Mouse (Mus musculus): ENCODE measurements around the gene Olfml2b. TPM values are rescaled to one million over a fixed set of nuclear protein-coding genes. Genes with fewer than 3 reads are reported as not detected.

Gene Olfml2b
- total RNA-seq, 1 experiment, result 2.2 TPM

- no peak for TF ChIP-seq ZC3H11A (IDR thresholded peaks at IDR 0.05; ENCODE audit: borderline replicate concordance, low read depth, low read length)
- TF ChIP-seq CHD2 (IDR thresholded peaks at IDR 0.05; ENCODE audit: low read depth, low read length), result no peak
- TF ChIP-seq HCFC1 (IDR thresholded peaks at IDR 0.05; ENCODE audit: borderline replicate concordance, insufficient read depth, low read length), result no peak
- no peak for TF ChIP-seq ZNF384 (IDR thresholded peaks at IDR 0.05; ENCODE audit: low read depth, low read length)
- TF ChIP-seq MAFK (IDR thresholded peaks at IDR 0.05; ENCODE audit: insufficient read depth, low read depth, low read length), result no peak
- Histone ChIP-seq H3K4me3 (ENCODE audit: insufficient read depth in 1 of 2, low read depth in 1 of 2, low read length in 2 of 2, poor library complexity in 1 of 2, severe bottlenecking in 1 of 2) (no peak overlapping the region), H3K36me3 (ENCODE audit: control insufficient read depth, insufficient read depth, low read length, poor library complexity, severe bottlenecking) (no peaks in the 10 kb centered on the region), H3K27ac (ENCODE audit: insufficient read depth, low read depth, low read length, poor library complexity, severe bottlenecking) (no peak overlapping the region), H3K9me3 (ENCODE audit: control insufficient read depth, insufficient read depth, low read depth, low read length) (no peaks in the 10 kb centered on the region), H3K4me1 (ENCODE audit: control insufficient read depth in 2 of 2, insufficient read depth in 2 of 2, low read length in 2 of 2, poor library complexity in 1 of 2) (no peaks in the 10 kb centered on the region), H3K9ac (ENCODE audit: insufficient read depth, low read depth, low read length, poor library complexity, severe bottlenecking) (no peak overlapping the region)
- DNase-seq (ENCODE audit: low read depth, low spot score), result no peak
- in situ Hi-C loops (cut with MboI; ENCODE audit: low sequenced_read_pairs in 2 of 2, unreplicated experiment in 2 of 2), result no loop called here
Observed at GRCm38 (mm10) chr1:170700496-170701027, 56.2 kb downstream of the Olfml2b start.

- Histone ChIP-seq H3K36me3 (ENCODE audit: control insufficient read depth, insufficient read depth, low read length, poor library complexity, severe bottlenecking) (no peaks in the 10 kb centered on the region), H3K27ac (ENCODE audit: insufficient read depth, low read depth, low read length, poor library complexity, severe bottlenecking) (no peak overlapping the region), H3K9me3 (ENCODE audit: control insufficient read depth, insufficient read depth, low read depth, low read length) (no peaks in the 10 kb centered on the region), H3K9ac (ENCODE audit: insufficient read depth, low read depth, low read length, poor library complexity, severe bottlenecking) (no peak overlapping the region), H3K4me3 (ENCODE audit: insufficient read depth in 1 of 2, low read depth in 1 of 2, low read length in 2 of 2, poor library complexity in 1 of 2, severe bottlenecking in 1 of 2) (no peak overlapping the region), H3K4me1 (ENCODE audit: control insufficient read depth in 2 of 2, insufficient read depth in 2 of 2, low read length in 2 of 2, poor library complexity in 1 of 2) (no peaks in the 10 kb centered on the region)
- TF ChIP-seq MAFK (IDR thresholded peaks at IDR 0.05; ENCODE audit: insufficient read depth, low read depth, low read length), result no peak
- no peak for TF ChIP-seq HCFC1 (IDR thresholded peaks at IDR 0.05; ENCODE audit: borderline replicate concordance, insufficient read depth, low read length)
- TF ChIP-seq CHD2 (IDR thresholded peaks at IDR 0.05; ENCODE audit: low read depth, low read length), result no peak
- TF ChIP-seq ZC3H11A (IDR thresholded peaks at IDR 0.05; ENCODE audit: borderline replicate concordance, low read depth, low read length), result no peak
- no peak for TF ChIP-seq ZNF384 (IDR thresholded peaks at IDR 0.05; ENCODE audit: low read depth, low read length)
- no peak for DNase-seq (ENCODE audit: low read depth, low spot score)
- in situ Hi-C loops (cut with MboI; ENCODE audit: low sequenced_read_pairs in 2 of 2, unreplicated experiment in 2 of 2), result no loop called here
Observed at GRCm38 (mm10) chr1:170701178-170701577, 56.8 kb downstream of the Olfml2b start.

GRCm38 (mm10) chr1:170701582-170701981 is 57.2 kb downstream of the Olfml2b start:
- H3K36me3 ChIP-seq (ENCODE audit: control insufficient read depth, insufficient read depth, low read length, poor library complexity, severe bottlenecking), result no peaks in the 10 kb centered on the region
- H3K9ac ChIP-seq (ENCODE audit: insufficient read depth, low read depth, low read length, poor library complexity, severe bottlenecking), result no peak overlapping the region
- no peak overlapping the region for H3K4me3 ChIP-seq (ENCODE audit: insufficient read depth in 1 of 2, low read depth in 1 of 2, low read length in 2 of 2, poor library complexity in 1 of 2, severe bottlenecking in 1 of 2)
- H3K27ac ChIP-seq (ENCODE audit: insufficient read depth, low read depth, low read length, poor library complexity, severe bottlenecking), result no peak overlapping the region
- no peaks in the 10 kb centered on the region for H3K4me1 ChIP-seq (ENCODE audit: control insufficient read depth in 2 of 2, insufficient read depth in 2 of 2, low read length in 2 of 2, poor library complexity in 1 of 2)
- TF ChIP-seq ZC3H11A (IDR thresholded peaks at IDR 0.05; ENCODE audit: borderline replicate concordance, low read depth, low read length), result no peak
- TF ChIP-seq ZNF384 (IDR thresholded peaks at IDR 0.05; ENCODE audit: low read depth, low read length), result no peak
- TF ChIP-seq MAFK (IDR thresholded peaks at IDR 0.05; ENCODE audit: insufficient read depth, low read depth, low read length), result no peak
- no peak for TF ChIP-seq HCFC1 (IDR thresholded peaks at IDR 0.05; ENCODE audit: borderline replicate concordance, insufficient read depth, low read length)
- no peak for TF ChIP-seq CHD2 (IDR thresholded peaks at IDR 0.05; ENCODE audit: low read depth, low read length)
- DNase-seq (ENCODE audit: low read depth, low spot score), result no peak
- in situ Hi-C loops (cut with MboI; ENCODE audit: low sequenced_read_pairs in 2 of 2, unreplicated experiment in 2 of 2), result no loop called here
- H3K9me3 ChIP-seq (ENCODE audit: control insufficient read depth, insufficient read depth, low read depth, low read length), result no peaks in the 10 kb centered on the region

DNA sequence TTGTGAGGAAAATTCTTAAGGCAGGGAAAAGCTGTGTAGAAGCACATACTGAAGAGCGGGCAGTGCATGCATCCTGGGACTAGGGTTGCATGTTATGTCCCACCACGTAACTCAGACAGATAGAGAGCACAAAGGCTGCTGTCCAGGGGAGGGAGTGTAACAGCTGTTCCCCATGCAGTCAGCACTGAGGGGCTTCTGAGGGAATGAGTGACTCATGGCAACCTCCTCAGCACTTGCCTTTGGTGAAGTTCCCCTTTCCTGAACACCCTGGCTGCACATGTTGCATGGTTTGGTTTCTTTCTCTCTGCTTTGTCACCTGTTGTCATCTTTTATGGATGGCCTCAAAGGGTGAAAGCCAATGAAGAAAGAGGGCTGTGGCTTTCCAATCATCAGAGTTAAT is 57.9 kb downstream of the Olfml2b start:
- Histone ChIP-seq H3K9ac (ENCODE audit: insufficient read depth, low read depth, low read length, poor library complexity, severe bottlenecking) (no peak overlapping the region), H3K9me3 (ENCODE audit: control insufficient read depth, insufficient read depth, low read depth, low read length) (no peaks in the 10 kb centered on the region), H3K4me3 (ENCODE audit: insufficient read depth in 1 of 2, low read depth in 1 of 2, low read length in 2 of 2, poor library complexity in 1 of 2, severe bottlenecking in 1 of 2) (no peak overlapping the region), H3K4me1 (ENCODE audit: control insufficient read depth in 2 of 2, insufficient read depth in 2 of 2, low read length in 2 of 2, poor library complexity in 1 of 2) (no peaks in the 10 kb centered on the region), H3K36me3 (ENCODE audit: control insufficient read depth, insufficient read depth, low read length, poor library complexity, severe bottlenecking) (no peaks in the 10 kb centered on the region), H3K27ac (ENCODE audit: insufficient read depth, low read depth, low read length, poor library complexity, severe bottlenecking) (no peak overlapping the region)
- DNase-seq (ENCODE audit: low read depth, low spot score), result no peak
- in situ Hi-C loops (cut with MboI; ENCODE audit: low sequenced_read_pairs in 2 of 2, unreplicated experiment in 2 of 2), result no loop called here
- TF ChIP-seq HCFC1 (IDR thresholded peaks at IDR 0.05; ENCODE audit: borderline replicate concordance, insufficient read depth, low read length) (no peak), CHD2 (IDR thresholded peaks at IDR 0.05; ENCODE audit: low read depth, low read length) (no peak), ZNF384 (IDR thresholded peaks at IDR 0.05; ENCODE audit: low read depth, low read length) (no peak), ZC3H11A (IDR thresholded peaks at IDR 0.05; ENCODE audit: borderline replicate concordance, low read depth, low read length) (no peak), MAFK (IDR thresholded peaks at IDR 0.05; ENCODE audit: insufficient read depth, low read depth, low read length) (no peak)

GRCm38 (mm10) chr1:170702958-170703357 is 58.6 kb downstream of the Olfml2b start:
- in situ Hi-C loops (cut with MboI; ENCODE audit: low sequenced_read_pairs in 2 of 2, unreplicated experiment in 2 of 2), result no loop called here
- TF ChIP-seq ZNF384 (IDR thresholded peaks at IDR 0.05; ENCODE audit: low read depth, low read length) (no peak), ZC3H11A (IDR thresholded peaks at IDR 0.05; ENCODE audit: borderline replicate concordance, low read depth, low read length) (no peak), CHD2 (IDR thresholded peaks at IDR 0.05; ENCODE audit: low read depth, low read length) (no peak)
- H3K4me1 ChIP-seq (ENCODE audit: control insufficient read depth in 2 of 2, insufficient read depth in 2 of 2, low read length in 2 of 2, poor library complexity in 1 of 2), result no peaks in the 10 kb centered on the region
- no peak for DNase-seq (ENCODE audit: low read depth, low spot score)
- no peak overlapping the region for H3K27ac ChIP-seq (ENCODE audit: insufficient read depth, low read depth, low read length, poor library complexity, severe bottlenecking)
- no peak overlapping the region for H3K4me3 ChIP-seq (ENCODE audit: insufficient read depth in 1 of 2, low read depth in 1 of 2, low read length in 2 of 2, poor library complexity in 1 of 2, severe bottlenecking in 1 of 2)
- H3K9me3 ChIP-seq (ENCODE audit: control insufficient read depth, insufficient read depth, low read depth, low read length), result no peaks in the 10 kb centered on the region
- H3K36me3 ChIP-seq (ENCODE audit: control insufficient read depth, insufficient read depth, low read length, poor library complexity, severe bottlenecking), result no peaks in the 10 kb centered on the region; the same call in 1 of the 2 replicates
- H3K9ac ChIP-seq (ENCODE audit: insufficient read depth, low read depth, low read length, poor library complexity, severe bottlenecking), result no peak overlapping the region

All from ES-E14 (cell line).